Mouse (Mus musculus) liver, embryonic 12.5 days (tissue): ENCODE measurements around the gene Ehd2. TPM values are rescaled to one million over a fixed set of nuclear protein-coding genes. Genes with fewer than 3 reads are reported as not detected.
A peak's percentile ranks its signal among the peaks of the same experiment; 100 is the strongest.

Experiments used
- ATAC-seq: fragments of 200-750 bp; cut with Nextera tagmentation; 2 replicates; pipeline ENCODE4 v1.8.0; 2017; ENCODE audit warnings: moderate number of reproducible peaks, mild to moderate bottlenecking, moderate library complexity
- H3K27ac ChIP-seq: fragments of 300-500 bp; sonication (generic); 2 replicates; pipeline ENCODE4 v1.5.1; 2016; ENCODE audit warnings: mild to moderate bottlenecking
- H3K27me3 ChIP-seq: fragments of 300-500 bp; sonication (generic); replicated peaks from 2 replicates; pipeline ENCODE4 v1.6.1; 2016; ENCODE audit warnings: mild to moderate bottlenecking, moderate library complexity
- H3K36me3 ChIP-seq: fragments of 300-500 bp; sonication (generic); 2 replicates; pipeline ENCODE4 v1.6.1; 2016; ENCODE audit warnings: mild to moderate bottlenecking, moderate library complexity
- H3K4me1 ChIP-seq: fragments of 300-500 bp; sonication (generic); 2 replicates; pipeline ENCODE4 v1.6.1; 2016
- H3K4me2 ChIP-seq: fragments of 300-500 bp; sonication (generic); 2 replicates; pipeline ENCODE4 v1.6.1; 2016; ENCODE audit warnings: mild to moderate bottlenecking, moderate library complexity
- H3K4me3 ChIP-seq: fragments of 300-500 bp; sonication (generic); 2 replicates; pipeline ENCODE4 v1.5.1; 2016; ENCODE audit warnings: mild to moderate bottlenecking, moderate library complexity
- H3K9ac ChIP-seq: fragments of 300-500 bp; sonication (generic); 2 replicates; pipeline ENCODE4 v1.6.1; 2016; ENCODE audit warnings: mild to moderate bottlenecking, moderate library complexity
- H3K9me3 ChIP-seq: fragments of 300-500 bp; sonication (generic); replicated peaks from 2 replicates; pipeline ENCODE4 v1.6.1; 2016; ENCODE audit warnings: mild to moderate bottlenecking, moderate library complexity
- WGBS: fragments of 180-500 bp; shearing (Covaris S2); methylation state at CpG from one replicate; pipeline ENCODE4 v1.1.7; 2016; ENCODE audit not compliant: insufficient replicate concordance; 5-methylcytosine and 5-hydroxymethylcytosine counted together
- polyA plus RNA-seq: library from polyadenylated mRNA; unstranded; fragments of >200 nt; fragmentation: Nextera tagmentation; extraction: Ambion mirVana; gene quantifications from 2 replicates; pipeline ENCODE4 v1.2.1, GENCODE M21; 2016

The Ehd2 gene
- polyA plus RNA-seq, 1 experiment from 2014 or later = 6.5 TPM

GRCm38 (mm10) chr7:15944311-15944710, 23.1 kb downstream of the Ehd2 start:
- peak overlapping the region; percentile 84; the same call in 1 of the 2 replicates for H3K4me3 ChIP-seq
- 100% methylated on average over 1 of the region's 1 CpGs for WGBS
- H3K36me3 ChIP-seq = peaks cover 57% of the 10 kb centered on the region
- no peaks in the 10 kb centered on the region for H3K9me3 ChIP-seq
- no peak for ATAC-seq
- H3K27me3 ChIP-seq = no peaks in the 10 kb centered on the region
- peak overlapping the region; percentile 81; the same call in 1 of the 2 replicates for H3K9ac ChIP-seq
- H3K27ac ChIP-seq = no peak overlapping the region
- H3K4me2 ChIP-seq = peak overlapping the region; percentile 80
- H3K4me1 ChIP-seq = peaks cover 50% of the 10 kb centered on the region

- no peak overlapping the region for H3K4me3 ChIP-seq
- H3K4me1 ChIP-seq = peaks cover 3% of the 10 kb centered on the region; the same call in 1 of the 2 replicates
- no peak overlapping the region for H3K9ac ChIP-seq
- no peak overlapping the region for H3K4me2 ChIP-seq
- 0 out of 2 replicates have a peak, but pooled peaks have one; percentile 12 for ATAC-seq
- peaks cover 82% of the 10 kb centered on the region for H3K36me3 ChIP-seq
- no peak overlapping the region for H3K27ac ChIP-seq
- no peaks in the 10 kb centered on the region for H3K9me3 ChIP-seq
- H3K27me3 ChIP-seq = peaks cover 2% of the 10 kb centered on the region
- WGBS = 87% methylated on average over 3 of the region's 3 CpGs
Measured at GRCm38 (mm10) chr7:15938621-15939020, 28.7 kb downstream of the Ehd2 start.

- no peaks in the 10 kb centered on the region for H3K4me1 ChIP-seq
- no peak for ATAC-seq
- peaks cover 6% of the 10 kb centered on the region for H3K27me3 ChIP-seq
- H3K4me3 ChIP-seq = no peak overlapping the region
- H3K36me3 ChIP-seq = peaks cover 70% of the 10 kb centered on the region
- 68% methylated on average over 5 of the region's 5 CpGs for WGBS
- no peaks in the 10 kb centered on the region for H3K9me3 ChIP-seq
- H3K27ac ChIP-seq = no peak overlapping the region
- H3K4me2 ChIP-seq = no peak overlapping the region
- H3K9ac ChIP-seq = no peak overlapping the region
Measured at GRCm38 (mm10) chr7:15937491-15937890, 29.9 kb downstream of the Ehd2 start.

- Histone ChIP-seq H3K27ac (no peak overlapping the region), H3K4me2 (no peak overlapping the region), H3K9ac (no peak overlapping the region), H3K4me3 (no peak overlapping the region), H3K36me3 (peaks cover 32% of the 10 kb centered on the region), H3K9me3 (no peaks in the 10 kb centered on the region), H3K27me3 (peaks cover 6% of the 10 kb centered on the region), H3K4me1 (peaks cover 7% of the 10 kb centered on the region)
- no peak for ATAC-seq
- WGBS = 34% methylated on average over 16 of the region's 16 CpGs
Measured at GRCm38 (mm10) chr7:15933437-15934359, 33.7 kb downstream of the Ehd2 start.

- Histone ChIP-seq H3K36me3 (peaks cover 12% of the 10 kb centered on the region), H3K4me3 (no peak overlapping the region), H3K27me3 (peaks cover 6% of the 10 kb centered on the region), H3K9ac (no peak overlapping the region), H3K27ac (no peak overlapping the region), H3K4me2 (no peak overlapping the region), H3K4me1 (peaks cover 7% of the 10 kb centered on the region), H3K9me3 (no peaks in the 10 kb centered on the region)
- 56% methylated on average over 3 of the region's 3 CpGs for WGBS
- ATAC-seq = no peak
Measured at GRCm38 (mm10) chr7:15931635-15932034, 35.7 kb downstream of the Ehd2 start.

- ATAC-seq = no peak
- Histone ChIP-seq H3K27me3 (peaks cover 15% of the 10 kb centered on the region), H3K4me1 (peaks cover 7% of the 10 kb centered on the region), H3K9me3 (no peaks in the 10 kb centered on the region), H3K4me2 (no peak overlapping the region), H3K4me3 (no peak overlapping the region), H3K36me3 (peaks cover 2% of the 10 kb centered on the region; the same call in 1 of the 2 replicates), H3K9ac (no peak overlapping the region), H3K27ac (no peak overlapping the region)
- WGBS = 44% methylated on average over 2 of the region's 2 CpGs
Measured at GRCm38 (mm10) chr7:15930543-15930942, 36.8 kb downstream of the Ehd2 start.

GRCm38 (mm10) chr7:15929910-15930309, 37.5 kb downstream of the Ehd2 start:
- Histone ChIP-seq H3K27me3 (peaks cover 16% of the 10 kb centered on the region), H3K27ac (no peak overlapping the region), H3K4me3 (no peak overlapping the region), H3K4me2 (0 out of 2 replicates have a peak overlapping the region, but pooled peaks have one; percentile 6), H3K4me1 (peaks cover 7% of the 10 kb centered on the region), H3K36me3 (no peaks in the 10 kb centered on the region), H3K9ac (no peak overlapping the region), H3K9me3 (no peaks in the 10 kb centered on the region)
- ATAC-seq = peak; percentile 86
- 12% methylated on average over 4 of the region's 4 CpGs for WGBS

GRCm38 (mm10) chr7:15922220-15922773, 45.1 kb downstream of the Ehd2 start, which contains the start of gene Selenow:
Selenow (minus strand) TSS chr7:15922402.
- peaks cover 32% of the 10 kb centered on the region for H3K36me3 ChIP-seq
- ATAC-seq = peak; percentile 95
- H3K9ac ChIP-seq = peak within 1 kb of the TSS; percentile 82
- peaks cover 22% of the 10 kb centered on the region; the same call in 1 of the 2 replicates for H3K27me3 ChIP-seq
- no peaks in the 10 kb centered on the region for H3K9me3 ChIP-seq
- peak within 1 kb of the TSS; percentile 75 for H3K27ac ChIP-seq
- under 1% methylated on average over 33 of the region's 33 CpGs for WGBS
- H3K4me2 ChIP-seq = peak within 1 kb of the TSS; percentile 79
- H3K4me3 ChIP-seq = peak within 1 kb of the TSS; percentile 77
- H3K4me1 ChIP-seq = peaks cover 45% of the 10 kb centered on the region

GRCm38 (mm10) chr7:15921796-15922195, 45.6 kb downstream of the Ehd2 start:
- peak; percentile 38 for ATAC-seq
- 0% methylated on average over 10 of the region's 10 CpGs for WGBS
- Histone ChIP-seq H3K36me3 (peaks cover 37% of the 10 kb centered on the region), H3K4me3 (peak overlapping the region; percentile 77), H3K27me3 (peaks cover 22% of the 10 kb centered on the region; the same call in 1 of the 2 replicates), H3K9me3 (no peaks in the 10 kb centered on the region), H3K4me1 (peaks cover 45% of the 10 kb centered on the region), H3K4me2 (peak overlapping the region; percentile 79), H3K9ac (peak overlapping the region; percentile 82), H3K27ac (peak overlapping the region; percentile 75)

- H3K27me3 ChIP-seq = peaks cover 14% of the 10 kb centered on the region; the same call in 1 of the 2 replicates
- H3K4me1 ChIP-seq = peaks cover 45% of the 10 kb centered on the region
- ATAC-seq = no peak
- H3K4me2 ChIP-seq = peak overlapping the region; percentile 79
- H3K4me3 ChIP-seq = peak overlapping the region; percentile 77
- peak overlapping the region; percentile 82 for H3K9ac ChIP-seq
- WGBS = 67% methylated on average over 6 of the region's 6 CpGs
- peaks cover 44% of the 10 kb centered on the region for H3K36me3 ChIP-seq
- H3K9me3 ChIP-seq = no peaks in the 10 kb centered on the region
- H3K27ac ChIP-seq = peak overlapping the region; percentile 75
Measured at GRCm38 (mm10) chr7:15920645-15921190, 46.6 kb downstream of the Ehd2 start.

GRCm38 (mm10) chr7:15919947-15920346, 47.4 kb downstream of the Ehd2 start:
- peaks cover 11% of the 10 kb centered on the region; the same call in 1 of the 2 replicates for H3K27me3 ChIP-seq
- peak overlapping the region; percentile 79 for H3K4me2 ChIP-seq
- no peaks in the 10 kb centered on the region for H3K9me3 ChIP-seq
- 79% methylated on average over 9 of the region's 9 CpGs for WGBS
- peaks cover 44% of the 10 kb centered on the region for H3K36me3 ChIP-seq
- H3K4me3 ChIP-seq = peak overlapping the region; percentile 77
- peak overlapping the region; percentile 61; the same call in 1 of the 2 replicates for H3K27ac ChIP-seq
- H3K9ac ChIP-seq = peak overlapping the region; percentile 36; the same call in 1 of the 2 replicates
- H3K4me1 ChIP-seq = peaks cover 45% of the 10 kb centered on the region
- ATAC-seq = no peak
